Mouse (Mus musculus) yolk sac, embryonic 10.5 days (tissue): ENCODE results near the gene Trim54.

ENCODE experiments used
- DNase-seq: peaks from one replicate; pipeline ENCODE4 v3.0.0-alpha.2; 2017; ENCODE audit warnings: low spot score

Trim54 gene

DNA sequence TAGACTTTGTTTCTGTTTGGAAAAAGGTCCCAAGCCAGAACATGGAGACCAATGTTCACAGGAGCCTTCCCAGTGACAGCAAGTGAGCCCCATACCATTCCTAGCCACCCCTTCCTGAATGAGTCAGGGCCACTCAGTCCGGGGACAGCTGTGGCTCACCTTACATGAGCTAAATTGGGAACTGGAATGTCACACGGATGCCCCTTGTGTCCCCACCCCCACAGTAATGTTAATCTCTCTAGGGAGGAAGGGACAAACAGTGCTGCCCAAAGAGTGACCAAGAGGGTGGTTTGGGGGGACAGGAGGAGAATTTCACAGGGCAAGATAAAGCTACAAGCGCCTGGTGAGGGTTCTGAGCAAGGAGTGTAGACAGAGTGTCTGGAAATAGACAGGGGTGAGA lies at the start of gene Trim54:
Trim54 (plus strand) TSS at position 359 of the 400 bp plus-strand sequence.
- no peak for DNase-seq

DNA sequence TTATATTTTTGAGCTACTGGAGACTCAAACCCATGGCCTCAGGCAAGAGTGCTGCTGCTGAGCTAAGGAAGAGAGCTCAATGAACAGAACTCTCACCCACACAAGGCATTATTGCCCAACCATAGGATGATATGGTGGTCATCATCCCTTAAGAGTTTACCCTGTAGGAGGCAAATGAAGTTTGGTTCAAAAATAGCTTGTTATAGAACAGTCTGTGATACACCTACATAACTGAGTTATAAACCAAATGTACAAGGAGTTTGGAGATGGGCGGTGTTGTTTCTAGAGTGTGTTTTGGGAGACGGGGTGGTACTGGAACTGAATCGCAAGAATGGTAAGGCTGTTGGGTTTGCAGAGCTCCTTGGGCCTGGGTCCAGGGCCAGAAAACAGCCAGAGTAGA lies 46.7 kb upstream of the Trim54 start:
- DNase-seq = no peak

DNA sequence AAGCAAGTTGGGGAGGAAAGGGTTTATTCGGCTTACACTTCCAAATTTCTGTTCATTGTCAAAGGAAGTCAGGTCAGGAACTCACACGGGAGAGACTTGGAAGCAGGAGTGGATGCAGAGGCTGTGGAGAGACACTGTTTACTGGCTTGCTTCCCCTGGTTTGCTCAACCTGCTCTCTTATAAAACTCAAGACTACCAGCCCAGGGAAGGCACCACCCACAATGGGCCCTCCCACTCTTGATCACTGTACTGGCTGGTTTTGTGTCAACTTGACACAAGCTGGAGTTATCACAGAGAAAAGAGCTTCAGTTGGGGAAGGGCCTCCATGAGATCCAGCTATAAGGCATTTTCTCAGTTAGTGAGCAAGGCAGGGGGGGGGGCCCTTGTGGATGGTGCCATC lies 45.5 kb upstream of the Trim54 start:
- DNase-seq = no peak

DNA sequence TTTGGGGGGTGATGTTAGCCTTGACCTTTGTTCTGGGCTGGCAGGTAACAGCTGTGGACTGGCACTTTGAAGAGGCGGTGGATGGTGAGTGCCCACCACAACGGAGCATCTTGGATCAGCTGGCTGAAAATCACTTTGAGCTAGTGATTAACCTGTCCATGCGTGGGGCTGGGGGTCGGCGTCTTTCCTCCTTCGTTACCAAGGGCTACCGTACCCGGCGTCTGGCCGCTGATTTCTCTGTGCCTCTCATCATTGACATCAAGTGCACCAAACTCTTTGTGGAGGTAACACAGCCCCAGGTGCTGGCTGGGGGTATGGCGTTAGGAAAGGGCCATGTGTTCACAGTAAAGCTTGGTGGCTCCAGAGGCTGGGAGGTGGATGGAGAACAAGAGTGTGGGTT lies 44.7 kb upstream of the Trim54 start:
- DNase-seq = no peak

DNA sequence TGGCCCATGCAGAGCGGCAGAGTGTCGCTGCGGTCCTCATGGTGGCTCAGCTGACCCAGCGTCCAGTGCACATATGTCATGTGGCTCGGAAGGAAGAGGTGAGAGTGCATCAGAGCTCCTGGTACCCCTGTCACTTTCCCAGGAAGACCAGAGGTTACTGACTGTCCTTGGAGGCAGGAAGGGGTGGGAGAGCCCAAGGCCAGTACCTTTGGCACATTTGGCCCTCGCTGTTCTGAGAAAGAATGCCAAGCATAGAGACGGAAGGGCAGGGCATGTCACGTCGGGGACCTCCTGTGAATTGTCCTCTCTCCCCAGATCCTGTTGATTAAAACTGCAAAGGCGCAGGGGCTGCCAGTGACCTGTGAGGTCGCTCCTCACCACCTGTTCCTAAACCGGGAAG lies 43.3 kb upstream of the Trim54 start:
- DNase-seq = no peak

GRCm38 (mm10) chr5:31076346-31076745 lies 40.2 kb upstream of the Trim54 start:
- no peak for DNase-seq

DNA sequence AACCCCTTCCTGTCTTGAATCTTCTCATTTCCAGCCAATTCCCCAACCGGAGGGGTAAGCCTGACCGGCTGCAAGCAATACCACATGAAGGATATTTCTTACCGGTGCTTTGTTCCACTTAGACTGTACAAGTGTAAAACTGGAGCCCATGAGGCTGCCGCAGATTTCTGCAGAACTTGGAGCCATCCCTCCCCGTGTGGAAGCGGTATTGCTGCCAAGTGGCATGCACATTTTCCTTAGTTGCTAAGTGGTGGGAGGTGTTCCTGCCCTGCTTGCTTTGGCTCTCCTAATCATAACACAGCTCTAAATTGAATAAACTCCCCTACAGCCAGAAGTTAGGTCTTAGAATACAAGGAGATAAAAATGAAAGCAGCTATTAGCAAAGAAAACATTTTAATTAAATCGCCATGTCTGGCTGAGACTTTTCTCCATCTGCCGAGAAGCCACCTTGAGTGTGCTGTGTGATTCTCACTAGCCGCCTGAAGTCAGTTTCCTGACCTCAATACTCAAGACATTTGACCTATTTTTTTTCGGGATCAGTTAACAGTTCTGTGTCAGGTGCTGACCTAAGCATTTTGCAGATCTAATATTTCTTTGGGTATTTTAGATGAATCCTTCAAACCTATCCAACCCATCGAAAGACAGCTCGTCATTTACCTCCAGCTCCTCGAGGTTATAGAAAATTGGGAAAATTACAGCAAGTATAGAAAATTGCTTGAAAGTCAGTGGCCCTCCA lies 36.3 kb upstream of the Trim54 start:
- no peak for DNase-seq

- no peak for DNase-seq
These were observed 35.7 kb upstream of the Trim54 start for GRCm38 (mm10) chr5:31080795-31081164.

GRCm38 (mm10) chr5:31081386-31081785 lies 35.1 kb upstream of the Trim54 start:
- DNase-seq = no peak

DNA sequence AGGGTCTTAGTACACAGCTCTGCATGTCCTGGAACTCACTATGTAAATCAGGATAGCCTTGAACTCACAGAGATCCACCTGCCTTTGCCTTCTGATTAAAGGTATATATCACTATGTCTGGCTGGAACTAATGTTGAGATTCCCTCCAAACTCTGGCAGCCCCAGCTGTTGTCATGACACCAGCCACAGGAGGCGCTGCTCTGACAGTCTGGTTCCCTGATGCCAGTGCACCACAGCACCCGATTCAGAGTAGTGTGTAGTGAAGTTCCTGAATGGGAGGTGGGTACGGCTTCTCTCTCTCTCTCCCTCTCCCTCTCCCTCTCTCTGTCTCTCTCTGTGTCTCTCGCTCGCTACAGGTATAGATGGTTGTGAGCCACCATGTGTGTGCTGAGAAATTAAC lies 34.2 kb upstream of the Trim54 start:
- DNase-seq = no peak

DNA sequence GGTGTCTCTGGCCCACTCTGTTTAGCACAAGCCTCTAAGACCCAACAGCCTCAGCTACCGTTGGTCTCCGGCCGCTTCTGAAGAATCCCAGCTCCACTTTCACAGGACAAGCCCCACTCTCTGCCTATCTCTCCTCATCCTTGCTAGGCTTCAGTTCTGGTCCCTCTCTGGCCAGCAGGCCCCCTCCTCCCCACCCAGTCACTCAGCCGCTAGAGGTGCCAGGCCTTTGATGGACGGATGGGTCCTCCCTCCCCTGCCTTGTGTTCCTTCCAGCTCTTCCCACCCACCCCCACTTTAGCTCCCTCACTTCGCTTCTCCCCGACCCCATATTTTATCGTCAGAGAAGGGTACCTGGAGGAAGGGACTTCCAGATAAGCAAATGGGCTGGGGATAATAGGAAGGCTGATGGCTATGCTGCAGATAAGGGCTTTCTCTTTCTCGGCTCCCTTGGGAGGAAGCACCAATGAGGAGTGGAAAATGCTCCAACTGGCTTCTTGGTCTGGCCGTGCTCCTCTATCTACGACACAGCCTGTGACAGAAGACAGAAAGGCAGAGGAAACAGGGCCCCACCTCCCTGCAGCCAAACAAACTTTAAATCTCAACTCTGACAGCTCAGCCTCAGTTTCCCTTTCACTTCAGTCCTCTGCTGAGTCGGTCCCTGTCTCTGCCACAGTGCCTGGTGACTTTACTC lies 33.4 kb upstream of the Trim54 start:
- no peak for DNase-seq

DNA sequence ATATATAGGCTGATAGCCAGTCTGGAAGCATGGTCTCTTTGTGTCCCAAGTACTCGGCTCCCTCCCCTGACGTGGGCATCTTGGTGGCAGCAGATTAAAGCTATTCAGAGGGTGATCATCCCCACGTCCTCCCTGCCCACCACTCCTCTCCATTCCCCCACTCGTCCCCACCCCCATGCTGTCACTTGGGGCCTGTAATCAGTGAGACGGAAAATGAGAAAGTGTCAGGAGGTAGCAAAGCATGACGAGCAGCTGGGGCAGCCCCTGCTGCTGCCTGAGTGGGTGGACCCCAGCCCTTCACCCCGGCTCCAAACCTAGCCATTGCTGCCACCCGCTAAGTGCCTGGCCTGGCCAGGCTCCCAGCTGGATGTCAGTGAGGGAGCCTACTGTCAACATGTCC lies 32.6 kb upstream of the Trim54 start:
- no peak for DNase-seq

DNA sequence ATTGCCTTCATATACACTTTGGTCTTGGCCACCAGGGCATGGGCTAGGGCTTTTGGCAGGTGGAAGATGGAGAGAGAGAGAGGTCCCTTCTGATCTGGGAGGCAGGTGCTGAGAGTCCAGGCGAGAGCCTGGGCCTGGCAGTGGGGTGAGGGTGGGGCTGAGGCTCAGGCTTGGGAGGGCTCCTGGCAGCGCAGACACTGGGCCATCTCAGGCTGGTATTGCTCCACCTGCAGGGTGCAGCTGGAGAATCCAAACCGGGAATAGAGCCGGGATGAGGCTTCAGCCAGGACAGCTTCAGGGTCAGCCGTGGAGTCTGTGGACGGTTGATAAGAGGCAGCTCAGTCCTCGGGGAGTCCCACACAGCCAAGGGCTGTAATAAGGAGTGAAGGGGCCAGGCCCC lies 29.9 kb upstream of the Trim54 start:
- no peak for DNase-seq

- no peak for DNase-seq
These were observed 29.4 kb upstream of the Trim54 start for GRCm38 (mm10) chr5:31087131-31087530.

- DNase-seq = no peak
These were observed 24.1 kb upstream of the Trim54 start for GRCm38 (mm10) chr5:31092231-31092975.

GRCm38 (mm10) chr5:31093151-31094041 lies 23.1 kb upstream of the Trim54 start:
- peak; percentile 60 for DNase-seq

- no peak for DNase-seq
These were observed 22.3 kb upstream of the Trim54 start for GRCm38 (mm10) chr5:31094100-31094798.

DNA sequence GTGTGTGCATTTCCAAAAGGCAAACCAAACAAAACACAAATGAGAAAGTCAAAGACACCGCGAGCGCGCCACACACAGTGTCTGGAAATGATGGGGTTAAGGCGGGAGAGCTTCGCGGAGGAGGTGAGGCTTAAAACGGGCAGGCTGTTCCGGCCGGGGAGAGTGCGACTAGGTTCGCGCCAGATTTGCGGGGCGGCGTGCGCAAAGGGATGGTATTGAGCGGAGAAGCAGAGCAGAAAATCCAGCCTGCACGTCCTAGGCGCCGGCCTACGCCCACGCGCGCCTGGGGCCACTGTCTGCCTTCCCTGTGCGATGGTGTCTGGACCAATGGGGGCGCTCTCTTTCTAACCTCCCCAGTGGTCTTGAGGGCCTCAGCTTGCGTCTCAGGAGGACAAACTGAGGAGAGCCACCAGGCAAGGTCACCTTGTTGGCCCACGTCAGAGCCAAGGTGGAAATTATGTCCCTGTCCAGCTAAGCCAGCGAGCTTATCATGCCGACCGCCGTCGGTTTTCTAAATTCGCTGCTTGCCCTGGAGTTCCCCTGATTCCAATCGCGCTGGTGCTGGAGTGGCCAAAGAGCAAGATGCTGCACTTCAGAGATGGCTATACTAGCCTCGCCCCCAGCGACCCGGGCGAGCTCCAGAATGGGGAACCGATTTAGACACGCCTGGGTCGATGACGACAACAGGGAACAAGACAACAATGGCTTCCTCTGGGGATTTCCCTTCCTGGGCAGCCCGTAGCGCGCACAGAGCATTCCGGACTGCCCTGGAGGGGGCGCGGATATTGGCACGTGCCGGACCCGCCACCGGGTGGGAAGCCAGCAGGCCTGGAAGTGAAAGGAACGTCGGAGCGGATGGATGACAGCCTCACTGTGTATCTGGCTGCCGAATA lies 21.5 kb upstream of the Trim54 start:
- peak; percentile 22 for DNase-seq

- DNase-seq = no peak
These were observed 20.6 kb upstream of the Trim54 start for GRCm38 (mm10) chr5:31095711-31096480.
